Mouse (Mus musculus) neural tube, embryonic 11.5 days (tissue): Measurements from ENCODE around the gene Fbxo4. TPM values are rescaled to one million over a fixed set of nuclear protein-coding genes. Genes with fewer than 3 reads are reported as not detected.

Experiments used
- ATAC-seq: fragments of 200-750 bp; cut with Nextera tagmentation; 2 replicates; pipeline ENCODE4 v1.8.0; 2017; ENCODE audit warnings: moderate number of reproducible peaks, mild to moderate bottlenecking, moderate TSS enrichment, moderate library complexity; ENCODE audit not compliant: insufficient read depth, low FRiP score, low TSS enrichment
- DNase-seq: peaks from one replicate; pipeline ENCODE4 v3.0.0-alpha.2; 2015; ENCODE audit warnings: low spot score
- H3K27ac ChIP-seq: fragments of 300-500 bp; sonication (generic); 2 replicates; pipeline ENCODE4 v1.5.1; 2014; ENCODE audit warnings: low read depth, mild to moderate bottlenecking, low read length
- H3K27me3 ChIP-seq: fragments of 300-500 bp; sonication (generic); 2 replicates; pipeline ENCODE4 v1.6.1; 2014; ENCODE audit warnings: mild to moderate bottlenecking, low read length, mixed read lengths; ENCODE audit not compliant: control insufficient read depth, insufficient read depth
- H3K36me3 ChIP-seq: fragments of 300-500 bp; sonication (generic); 2 replicates; pipeline ENCODE4 v1.6.1; 2014; ENCODE audit warnings: mild to moderate bottlenecking, low read length, moderate library complexity, mixed read lengths; ENCODE audit not compliant: control insufficient read depth, insufficient read depth
- H3K4me1 ChIP-seq: fragments of 300-500 bp; sonication (generic); 2 replicates; pipeline ENCODE4 v1.6.1; 2014; ENCODE audit warnings: low read length, mixed read lengths; ENCODE audit not compliant: control insufficient read depth, insufficient read depth
- H3K4me2 ChIP-seq: fragments of 300-500 bp; sonication (generic); 2 replicates; pipeline ENCODE4 v1.6.1; 2014; ENCODE audit warnings: low read depth, mild to moderate bottlenecking, moderate library complexity
- H3K4me3 ChIP-seq: fragments of 300-500 bp; sonication (generic); 2 replicates; pipeline ENCODE4 v1.5.1; 2014; ENCODE audit warnings: low read depth, low read length
- H3K9ac ChIP-seq: fragments of 300-500 bp; sonication (generic); 2 replicates; pipeline ENCODE4 v1.6.1; 2014; ENCODE audit warnings: mild to moderate bottlenecking, low read length
- H3K9me3 ChIP-seq: fragments of 300-500 bp; sonication (generic); 2 replicates; pipeline ENCODE4 v1.6.1; 2016; ENCODE audit warnings: low read length; ENCODE audit not compliant: control insufficient read depth
- WGBS: fragments of 180-500 bp; shearing (Covaris S2); extraction: QIAGEN DNeasy Blood & Tissue Kit; methylation state at CpG from one replicate; pipeline ENCODE4 v1.1.7; 2014; 5-methylcytosine and 5-hydroxymethylcytosine counted together
- polyA plus RNA-seq: library from polyadenylated mRNA; unstranded; fragments of >200 nt; fragmentation: Nextera tagmentation; extraction: Ambion mirVana; gene quantifications from 2 replicates; pipeline ENCODE4 v1.2.1, GENCODE M21; 2014

Fbxo4 gene
- polyA plus RNA-seq, 1 experiment from 2014 or later, result 4.8 TPM

GRCm38 (mm10) chr15:3994852-3995447 lies 15.6 kb upstream of the Fbxo4 start:
- peaks cover 2% of the 10 kb centered on the region; the same call in 1 of the 2 replicates for H3K36me3 ChIP-seq
- no peaks in the 10 kb centered on the region; the same call in 1 of the 2 replicates for H3K4me1 ChIP-seq
- WGBS, result 27% methylated on average over 14 of the region's 14 CpGs
- peak overlapping the region; percentile 67 for H3K27ac ChIP-seq
- ATAC-seq (no peak), DNase-seq (no peak)
- peak overlapping the region; percentile 63 for H3K4me3 ChIP-seq
- H3K9me3 ChIP-seq, result no peaks in the 10 kb centered on the region
- H3K4me2 ChIP-seq, result peak overlapping the region; percentile 39
- peak overlapping the region; percentile 74 for H3K9ac ChIP-seq
- H3K27me3 ChIP-seq, result no peaks in the 10 kb centered on the region

DNA sequence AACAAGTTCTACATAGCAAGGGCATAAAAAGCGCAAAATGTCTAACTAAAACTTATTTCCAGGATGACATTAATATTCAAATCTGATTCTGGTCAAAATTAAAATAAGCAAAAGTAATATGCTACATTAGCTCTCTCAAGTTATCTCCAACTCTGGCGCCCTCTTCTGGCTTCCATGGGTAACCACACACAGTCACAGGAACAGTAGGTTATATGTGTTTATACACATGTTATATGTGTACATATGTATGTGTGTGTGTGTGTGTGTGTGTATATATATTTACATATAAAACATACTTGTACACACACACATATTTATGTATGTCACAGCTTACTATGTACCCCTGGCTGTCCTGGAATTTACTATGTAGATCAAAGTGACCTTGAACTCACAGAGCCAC lies 8.6 kb upstream of the Fbxo4 start:
- no peak for DNase-seq
- H3K27me3 ChIP-seq, result no peaks in the 10 kb centered on the region
- H3K27ac ChIP-seq, result no peak overlapping the region
- WGBS, result 70% methylated on average over 2 of the region's 2 CpGs
- peak; percentile 4; the same call in 1 of the 2 replicates for ATAC-seq
- H3K4me1 ChIP-seq, result no peaks in the 10 kb centered on the region
- H3K9ac ChIP-seq, result no peak overlapping the region
- no peak overlapping the region for H3K4me3 ChIP-seq
- no peaks in the 10 kb centered on the region for H3K9me3 ChIP-seq
- H3K4me2 ChIP-seq, result no peak overlapping the region
- H3K36me3 ChIP-seq, result peaks cover 6% of the 10 kb centered on the region

DNA sequence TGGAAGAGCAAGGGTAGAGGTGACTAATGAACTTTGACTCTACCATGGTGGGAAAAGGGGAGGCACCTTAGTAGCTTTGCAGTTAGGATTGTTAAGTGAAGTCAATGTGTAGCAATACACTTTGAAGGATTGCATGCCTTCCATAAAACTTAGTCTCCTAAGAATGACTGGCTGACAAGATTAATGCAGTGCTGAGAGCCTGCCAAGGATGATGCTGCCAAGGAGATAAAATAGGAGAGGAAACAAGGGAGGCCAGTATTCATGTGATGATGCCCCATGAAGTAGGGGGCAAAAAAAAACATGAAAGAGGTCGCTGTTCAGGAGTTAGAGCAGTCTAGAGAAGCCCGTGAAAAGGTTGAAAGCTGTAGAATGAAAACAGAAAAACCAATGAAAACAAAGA lies 5.5 kb upstream of the Fbxo4 start:
- no peak overlapping the region for H3K9ac ChIP-seq
- H3K36me3 ChIP-seq, result peaks cover 4% of the 10 kb centered on the region
- no peak for ATAC-seq

GRCm38 (mm10) chr15:3982732-3983131 lies 3.4 kb upstream of the Fbxo4 start:
- DNase-seq (no peak), ATAC-seq (no peak)
- Histone ChIP-seq H3K36me3 (peaks cover 4% of the 10 kb centered on the region), H3K27me3 (no peaks in the 10 kb centered on the region), H3K9ac (no peak overlapping the region), H3K27ac (no peak overlapping the region), H3K4me1 (no peaks in the 10 kb centered on the region), H3K4me3 (no peak overlapping the region), H3K9me3 (no peaks in the 10 kb centered on the region), H3K4me2 (no peak overlapping the region)
- WGBS, result 94% methylated on average over 5 of the region's 5 CpGs

More for the DNA sequence above, 5.5 kb upstream of the Fbxo4 start:
- Histone ChIP-seq H3K27ac (no peak overlapping the region), H3K9me3 (no peaks in the 10 kb centered on the region), H3K27me3 (no peaks in the 10 kb centered on the region), H3K4me3 (no peak overlapping the region), H3K4me1 (no peaks in the 10 kb centered on the region), H3K4me2 (no peak overlapping the region)
- 68% methylated on average over 2 of the region's 2 CpGs for WGBS
- no peak for DNase-seq

- 91% methylated on average over 3 of the region's 3 CpGs for WGBS
- Histone ChIP-seq H3K4me2 (peak overlapping the region; percentile 63; the same call in 1 of the 2 replicates), H3K9ac (peak overlapping the region; percentile 93), H3K4me3 (peak overlapping the region; percentile 63; the same call in 1 of the 2 replicates), H3K27me3 (no peaks in the 10 kb centered on the region), H3K9me3 (no peaks in the 10 kb centered on the region), H3K4me1 (no peaks in the 10 kb centered on the region), H3K27ac (no peak overlapping the region), H3K36me3 (peaks cover under 1% of the 10 kb centered on the region; the same call in 1 of the 2 replicates)
- DNase-seq (no peak), ATAC-seq (no peak)
Measured at GRCm38 (mm10) chr15:3979871-3980270, 498 bp upstream of the Fbxo4 start.

DNA sequence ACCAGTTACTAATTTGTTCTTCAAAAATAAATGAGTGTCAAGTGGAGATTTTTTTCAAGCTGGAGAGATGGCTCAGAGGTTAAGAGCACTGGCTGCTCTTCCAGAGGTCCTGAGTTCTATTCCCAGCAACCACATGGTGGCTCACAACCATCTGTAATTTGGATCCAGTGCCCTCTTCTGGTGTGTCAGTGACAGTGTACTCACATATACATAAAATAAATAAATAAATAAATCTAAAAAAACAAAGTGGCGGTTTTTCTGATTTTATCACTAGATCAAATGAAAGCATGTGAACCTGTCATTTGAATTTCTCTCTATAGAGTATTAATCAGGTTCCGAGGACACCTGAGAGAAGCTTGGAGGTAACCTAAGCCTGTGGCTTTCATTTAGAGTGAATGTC lies 1.1 kb downstream of the Fbxo4 start:
- no peak for DNase-seq

DNA sequence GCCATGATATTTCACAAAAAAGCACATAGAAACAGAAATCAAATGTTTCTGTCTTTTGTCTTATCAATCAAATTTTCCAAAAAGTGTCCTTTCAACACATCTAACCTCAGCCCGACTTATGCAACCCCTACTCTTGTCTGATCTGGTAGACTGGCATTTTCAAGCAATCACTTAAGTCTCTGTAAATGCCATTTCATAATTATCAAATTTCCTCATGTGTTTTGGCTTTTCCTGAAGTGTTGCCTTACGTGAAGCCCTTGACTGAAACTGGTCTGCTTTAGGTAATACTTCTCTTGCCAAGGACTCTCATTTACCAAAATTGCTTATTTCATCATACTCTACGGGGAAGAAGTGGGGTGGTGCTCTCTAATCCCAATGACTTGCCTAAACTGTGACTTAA lies 6.1 kb downstream of the Fbxo4 start:
- no peak for ATAC-seq

More for the DNA sequence above, 1.1 kb downstream of the Fbxo4 start:
- WGBS, result 92% methylated on average over 2 of the region's 2 CpGs
- H3K9ac ChIP-seq, result no peak overlapping the region
- H3K9me3 ChIP-seq, result no peaks in the 10 kb centered on the region
- H3K4me2 ChIP-seq, result no peak overlapping the region
- H3K36me3 ChIP-seq, result no peaks in the 10 kb centered on the region
- H3K4me3 ChIP-seq, result no peak overlapping the region
- ATAC-seq, result no peak; the same call in 1 of the 2 replicates
- no peaks in the 10 kb centered on the region for H3K27me3 ChIP-seq
- H3K4me1 ChIP-seq, result no peaks in the 10 kb centered on the region
- H3K27ac ChIP-seq, result no peak overlapping the region

GRCm38 (mm10) chr15:3970193-3970592 lies 9.2 kb downstream of the Fbxo4 start:
- DNase-seq, result no peak
- Histone ChIP-seq H3K9ac (no peak overlapping the region), H3K4me2 (no peak overlapping the region), H3K27ac (no peak overlapping the region), H3K36me3 (no peaks in the 10 kb centered on the region), H3K4me1 (no peaks in the 10 kb centered on the region), H3K27me3 (no peaks in the 10 kb centered on the region), H3K9me3 (no peaks in the 10 kb centered on the region), H3K4me3 (no peak overlapping the region)
- 95% methylated on average over 6 of the region's 6 CpGs for WGBS
- ATAC-seq, result no peak

More for the DNA sequence above, 6.1 kb downstream of the Fbxo4 start:
- Histone ChIP-seq H3K36me3 (no peaks in the 10 kb centered on the region), H3K4me3 (no peak overlapping the region), H3K27me3 (no peaks in the 10 kb centered on the region), H3K27ac (no peak overlapping the region), H3K9ac (no peak overlapping the region), H3K9me3 (no peaks in the 10 kb centered on the region), H3K4me2 (no peak overlapping the region), H3K4me1 (no peaks in the 10 kb centered on the region)
- 86% methylated on average over 3 of the region's 3 CpGs for WGBS
- DNase-seq, result no peak

DNA sequence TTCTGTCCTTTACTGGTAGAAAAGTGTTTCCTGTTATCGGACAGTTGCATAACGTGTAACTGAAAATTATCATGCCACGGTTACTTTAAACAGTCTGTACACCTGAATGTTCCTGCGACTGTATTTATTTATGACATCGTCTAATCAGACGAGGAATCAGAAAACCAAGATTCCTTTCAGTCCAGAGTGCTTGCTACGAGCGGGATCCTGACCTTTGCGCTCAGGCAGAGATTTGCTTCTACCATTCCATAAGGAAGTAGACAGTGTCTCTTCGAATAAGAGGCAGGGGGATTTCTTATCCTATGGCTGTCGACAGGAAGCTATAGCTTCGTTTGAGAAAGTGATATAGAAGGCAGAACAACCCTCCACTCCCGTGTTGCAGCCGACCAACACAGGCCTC lies 9.6 kb downstream of the Fbxo4 start:
- no peak overlapping the region for H3K9ac ChIP-seq
- no peak overlapping the region for H3K4me2 ChIP-seq
- 92% methylated on average over 14 of the region's 14 CpGs for WGBS
- no peaks in the 10 kb centered on the region for H3K9me3 ChIP-seq
- H3K4me3 ChIP-seq, result no peak overlapping the region
- DNase-seq (no peak), ATAC-seq (no peak)
- H3K4me1 ChIP-seq, result no peaks in the 10 kb centered on the region
- no peaks in the 10 kb centered on the region for H3K36me3 ChIP-seq
- no peak overlapping the region for H3K27ac ChIP-seq
- H3K27me3 ChIP-seq, result no peaks in the 10 kb centered on the region
